Mouse (Mus musculus): ENCODE data around the gene Zdhhc22. TPM values are rescaled to one million over a fixed set of nuclear protein-coding genes. Genes with fewer than 3 reads are reported as not detected.

Zdhhc22 gene
- polyA plus RNA-seq, 1 experiment from 2014 or later, result 6.0 TPM

Small RNA genes lying within 50 kb of the gene (microRNA-seq; reads per million reads assigned to microRNA genes)
- not detected for gene Gm25847

Other genes with a start within 250 kb of the Zdhhc22 start
- 65.3 and 75.5 TPM in 2 replicates for gene Irf2bpl, start 105.6 kb downstream of the Zdhhc22 start, polyA plus RNA-seq (2015; fragmentation: Nextera tagmentation; extraction: Ambion mirVana)
- 49.8 and 51.2 TPM in 2 replicates for gene Cipc, start 43.4 kb downstream of the Zdhhc22 start, polyA plus RNA-seq (2015; fragmentation: Nextera tagmentation; extraction: Ambion mirVana)
- 3.7 and 4.3 TPM in 2 replicates for gene Tmem63c, start 30.9 kb upstream of the Zdhhc22 start, polyA plus RNA-seq (2015; fragmentation: Nextera tagmentation; extraction: Ambion mirVana)
- 1.3 and 1.6 TPM in 2 replicates for gene Ngb, start 112.1 kb upstream of the Zdhhc22 start, polyA plus RNA-seq (2015; fragmentation: Nextera tagmentation; extraction: Ambion mirVana)
- 29.9 and 32.5 TPM in 2 replicates for gene Gstz1, start 156.7 kb upstream of the Zdhhc22 start, polyA plus RNA-seq (2015; fragmentation: Nextera tagmentation; extraction: Ambion mirVana)
- gene Pomt2, start 157.5 kb upstream of the Zdhhc22 start, polyA plus RNA-seq (2015; fragmentation: Nextera tagmentation; extraction: Ambion mirVana), result 13.2 and 14.3 TPM in 2 replicates
- 1.5 and 1.9 TPM in 2 replicates for gene Samd15, start 209.3 kb upstream of the Zdhhc22 start, polyA plus RNA-seq (2015; fragmentation: Nextera tagmentation; extraction: Ambion mirVana)
- 4.3 and 4.6 TPM in 2 replicates for gene Tmed8, start 210.0 kb upstream of the Zdhhc22 start, polyA plus RNA-seq (2015; fragmentation: Nextera tagmentation; extraction: Ambion mirVana)
- gene Noxred1, start 248.3 kb upstream of the Zdhhc22 start, polyA plus RNA-seq (2015; fragmentation: Nextera tagmentation; extraction: Ambion mirVana), result 1.4 and 1.7 TPM in 2 replicates

Measured in midbrain, embryonic 13.5 days (tissue).